Mouse (Mus musculus) monocyte, adult 5-6 weeks (primary cell): ENCODE data around the gene Lama5. TPM values are rescaled to one million over a fixed set of nuclear protein-coding genes. Genes with fewer than 3 reads are reported as not detected.
A peak's percentile ranks its signal among the peaks of the same experiment; 100 is the strongest.

Experiments used
- ATAC-seq: fragments of 153-309, 156-312 bp; replicated peaks from 2 replicates; pipeline ENCODE4 v1.8.0; 2017; ENCODE audit warnings: mild to moderate bottlenecking; ENCODE audit not compliant: low TSS enrichment, insufficient number of reproducible peaks, severe bottlenecking, poor library complexity, low FRiP score
- total RNA-seq: library from RNA; stranded (forward); fragments of 200-1000, 200-491, 200-594 nt; gene quantifications from 3 replicates; pipeline ENCODE4 v1.2.3, GENCODE M21; 2017

The Lama5 gene
- total RNA-seq, 1 experiment from 2014 or later: 0.29 TPM

DNA sequence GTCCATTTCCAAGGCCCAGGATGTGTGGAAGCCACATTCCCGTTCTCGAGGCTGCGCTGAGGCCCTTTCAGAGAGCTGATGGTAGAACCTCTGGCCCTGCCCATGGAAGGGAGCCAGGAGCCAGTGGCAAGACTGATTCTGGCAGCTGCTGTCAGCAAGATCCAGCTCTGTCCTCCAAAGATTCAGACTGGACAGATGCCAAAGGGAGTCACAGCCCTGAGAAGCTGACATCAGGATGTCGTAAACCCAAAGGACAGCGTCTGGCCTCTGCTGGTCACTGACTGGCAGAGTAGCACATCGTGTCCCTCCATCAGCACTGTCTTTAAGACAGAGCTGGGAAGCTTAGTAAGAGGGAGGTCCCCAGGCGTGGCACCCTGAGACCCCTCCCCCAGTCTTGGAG lies 2.9 kb upstream of the Lama5 start:
- ATAC-seq: no peak

GRCm38 (mm10) chr2:180228060-180228458 lies 2.4 kb upstream of the Lama5 start:
- no peak for ATAC-seq

GRCm38 (mm10) chr2:180227262-180228059 lies 1.8 kb upstream of the Lama5 start:
- ATAC-seq: peak; percentile 34; the same call in 1 of the 2 replicates

DNA sequence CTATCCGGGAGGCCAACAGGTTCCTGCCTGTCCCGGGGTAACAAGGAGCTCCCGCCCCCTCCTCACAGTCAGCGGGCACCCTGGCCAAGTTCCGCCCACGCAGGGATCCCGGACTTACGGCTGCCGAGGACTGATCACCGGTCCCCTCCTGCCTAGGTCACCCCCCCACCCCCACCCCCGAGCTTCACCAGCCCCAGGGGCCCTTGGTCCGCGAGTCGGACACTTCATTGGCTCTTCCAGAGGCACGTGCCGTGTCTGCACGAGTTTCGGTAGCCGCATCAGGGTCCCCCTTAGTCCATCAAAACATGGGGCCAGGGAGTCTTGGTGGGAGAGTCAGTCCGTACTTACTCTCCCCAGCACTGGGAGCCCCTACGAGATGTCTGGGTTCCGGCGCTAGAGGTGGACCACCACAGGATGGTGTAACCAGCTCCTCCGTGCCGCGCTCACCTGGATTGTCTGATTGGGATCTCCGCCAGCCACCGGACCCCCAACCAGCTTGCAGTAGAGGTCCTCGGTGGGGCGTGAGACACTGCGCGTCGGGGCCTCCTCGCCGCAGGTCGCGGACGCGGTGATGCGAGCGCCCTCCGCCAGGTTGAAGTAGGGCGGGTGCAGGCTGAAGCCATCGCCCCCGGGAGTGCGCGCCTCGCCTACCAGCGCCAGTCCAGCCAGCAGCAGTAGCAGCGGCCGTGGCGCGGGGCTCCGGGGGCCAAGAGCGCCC lies 456 bp downstream of the Lama5 start:
- no peak for ATAC-seq

DNA sequence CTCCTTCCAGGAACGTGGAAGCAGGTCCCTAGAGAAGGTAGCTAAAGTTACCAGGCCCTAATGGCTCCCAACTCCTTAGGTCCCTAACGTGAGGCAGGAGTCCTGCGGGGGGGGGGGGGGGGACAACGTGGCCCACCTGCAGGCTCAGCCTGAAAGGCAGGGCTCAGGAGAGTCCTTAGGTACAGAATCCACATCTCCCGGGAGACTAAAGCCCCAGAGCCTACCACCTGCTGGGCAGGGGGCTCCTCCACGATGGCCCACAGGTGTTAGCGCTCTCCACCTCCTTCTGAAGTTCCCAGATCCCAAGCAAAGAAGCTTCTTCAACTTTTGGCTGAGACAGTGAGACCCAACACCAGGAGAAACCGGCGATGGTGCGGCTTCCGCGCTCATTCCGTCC lies 1.0 kb downstream of the Lama5 start:
- ATAC-seq: no peak

DNA sequence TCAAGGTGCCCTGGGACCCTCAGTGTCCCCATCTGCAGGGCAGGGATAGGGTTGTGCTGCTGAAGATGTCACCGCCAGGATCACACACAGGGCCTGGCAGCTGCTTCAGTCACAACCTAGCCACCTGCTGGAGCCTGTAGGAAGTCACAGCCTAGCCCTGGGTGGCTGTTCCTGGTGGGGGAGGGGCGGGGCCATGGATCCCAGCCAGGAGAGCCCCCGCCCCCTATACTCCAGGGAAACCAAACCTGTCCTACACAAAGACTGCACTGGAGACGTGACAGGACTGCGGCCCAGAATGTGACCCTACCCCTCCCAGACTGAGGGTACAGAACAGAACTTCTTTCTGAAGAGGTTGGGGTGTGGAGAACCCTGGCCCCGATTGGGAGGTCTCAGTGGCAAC lies 3.4 kb downstream of the Lama5 start:
- no peak for ATAC-seq

GRCm38 (mm10) chr2:180221051-180221450 lies 4.6 kb downstream of the Lama5 start:
- no peak for ATAC-seq

DNA sequence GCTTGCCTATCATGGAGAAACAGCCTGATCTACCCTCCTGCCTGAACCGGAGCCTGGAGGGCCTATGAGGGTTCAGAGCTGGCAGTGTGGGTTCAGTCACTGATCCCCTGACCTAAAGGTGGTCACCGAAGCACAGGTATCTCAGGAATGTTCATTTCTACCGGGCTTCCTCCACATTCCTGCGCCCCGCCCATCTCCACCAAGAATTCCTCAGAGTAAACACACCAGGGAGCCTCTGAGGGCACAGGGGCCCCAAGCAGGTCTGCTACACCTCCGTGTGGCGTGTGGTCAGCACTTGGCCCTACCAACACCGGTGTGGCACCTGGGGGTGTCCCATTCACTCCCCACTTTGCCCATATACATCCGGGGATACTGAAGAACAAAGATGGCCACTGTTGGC lies 5.5 kb downstream of the Lama5 start:
- ATAC-seq: no peak

- no peak for ATAC-seq
Measured at GRCm38 (mm10) chr2:180219145-180219943, 6.3 kb downstream of the Lama5 start.

- no peak for ATAC-seq
Measured at GRCm38 (mm10) chr2:180218677-180219076, 7.0 kb downstream of the Lama5 start.

DNA sequence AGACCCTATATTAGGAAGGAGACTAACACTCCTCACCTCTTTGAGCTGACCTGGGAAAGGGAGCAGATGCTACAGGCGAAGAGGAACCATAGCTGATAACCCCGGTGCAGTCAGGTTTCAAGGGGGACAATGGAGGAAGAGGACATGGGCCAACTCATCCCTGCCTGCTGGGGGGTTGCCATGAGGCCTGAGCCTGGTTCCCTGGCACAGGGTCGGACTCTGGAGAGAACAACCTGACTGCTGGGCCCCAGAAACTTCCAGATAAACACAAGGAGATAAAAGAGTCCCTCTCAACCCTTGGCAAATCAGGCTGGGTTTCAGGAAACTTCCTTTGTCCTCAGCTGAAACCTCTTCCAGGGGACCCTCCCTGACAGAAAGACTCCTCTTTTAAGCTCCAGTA lies 7.4 kb downstream of the Lama5 start:
- no peak for ATAC-seq

DNA sequence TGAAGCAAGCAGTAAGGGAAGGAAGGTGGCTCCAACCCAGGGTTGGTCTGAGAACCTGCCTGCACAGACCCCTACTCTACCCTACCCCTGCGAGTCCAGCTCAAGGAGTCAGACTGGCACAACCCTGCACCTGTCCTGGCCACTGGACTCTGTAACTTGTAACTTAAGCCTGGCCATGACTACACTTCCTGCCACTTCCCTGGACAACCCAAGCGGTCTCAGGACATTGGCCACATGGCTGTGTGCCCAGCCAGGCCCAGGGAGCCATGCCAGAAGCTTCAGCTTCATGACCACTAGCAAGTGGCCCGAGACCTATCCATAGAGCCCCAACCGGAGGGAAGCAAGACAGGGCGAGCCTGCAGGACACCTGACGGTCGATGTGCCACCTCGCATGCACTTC lies 8.1 kb downstream of the Lama5 start:
- ATAC-seq: no peak

DNA sequence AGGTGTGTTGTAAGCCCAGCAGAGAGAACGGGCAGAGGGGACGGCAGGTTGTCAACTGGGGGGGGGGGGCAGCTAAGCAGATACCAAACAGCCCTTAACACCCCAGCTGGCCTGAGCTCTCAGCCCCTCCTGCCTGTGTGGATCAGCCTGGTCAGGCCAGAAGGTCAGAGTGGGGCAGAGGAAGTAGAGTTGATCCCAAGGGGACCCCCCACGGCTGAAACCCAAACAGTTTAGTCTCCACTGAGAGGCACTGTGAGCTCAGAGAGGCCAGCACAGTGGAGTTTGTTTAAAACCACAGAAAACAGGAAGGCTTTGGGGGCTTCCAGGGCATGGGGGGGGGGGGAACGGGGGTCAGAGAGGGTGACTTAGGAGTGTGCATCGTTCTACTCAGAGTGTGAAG lies 8.7 kb downstream of the Lama5 start:
- no peak for ATAC-seq

DNA sequence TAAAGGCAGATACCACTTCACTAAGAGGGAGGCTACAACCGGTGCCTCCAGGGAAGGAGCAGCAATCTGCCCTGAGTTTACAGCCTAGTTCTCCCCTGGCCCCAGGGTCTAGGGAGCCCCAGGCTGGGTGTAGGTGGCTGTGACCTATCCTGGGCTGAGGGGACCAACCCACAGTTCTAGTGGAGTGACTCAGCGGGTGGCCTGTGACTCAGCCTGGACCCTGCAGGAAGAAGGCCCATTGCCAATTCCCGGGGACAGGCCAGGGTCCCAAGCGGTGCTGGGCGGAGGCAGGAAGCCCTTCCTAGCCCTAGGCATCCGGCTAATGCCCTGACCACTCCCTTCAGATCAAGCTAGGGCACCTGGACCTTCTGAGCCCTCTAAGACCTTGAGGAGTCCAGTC lies 9.7 kb downstream of the Lama5 start:
- no peak for ATAC-seq

DNA sequence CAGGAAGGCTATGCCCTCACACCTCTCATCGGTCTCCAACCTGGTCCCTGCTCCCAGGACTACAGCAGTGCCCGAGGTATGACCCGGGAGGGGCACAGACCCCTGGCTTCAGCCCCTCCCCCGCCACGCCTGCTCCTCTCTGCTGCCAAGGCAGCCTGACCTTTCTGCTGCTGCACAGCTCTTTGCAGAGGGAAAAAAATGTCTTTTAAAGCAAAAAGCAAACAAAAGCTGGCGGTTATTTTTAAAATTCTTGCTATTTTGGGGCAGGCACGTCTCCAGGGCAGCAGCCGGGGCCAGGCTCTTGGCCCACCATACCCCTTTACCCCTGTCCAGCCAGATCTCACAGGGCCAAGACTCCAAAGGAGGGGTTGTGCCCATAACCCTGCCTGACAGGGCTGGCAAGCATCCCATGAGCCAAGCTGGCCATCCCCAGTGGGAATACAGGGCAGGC lies 10.6 kb downstream of the Lama5 start:
- no peak for ATAC-seq

- ATAC-seq: no peak
Measured at GRCm38 (mm10) chr2:180214352-180214978, 11.2 kb downstream of the Lama5 start.

DNA sequence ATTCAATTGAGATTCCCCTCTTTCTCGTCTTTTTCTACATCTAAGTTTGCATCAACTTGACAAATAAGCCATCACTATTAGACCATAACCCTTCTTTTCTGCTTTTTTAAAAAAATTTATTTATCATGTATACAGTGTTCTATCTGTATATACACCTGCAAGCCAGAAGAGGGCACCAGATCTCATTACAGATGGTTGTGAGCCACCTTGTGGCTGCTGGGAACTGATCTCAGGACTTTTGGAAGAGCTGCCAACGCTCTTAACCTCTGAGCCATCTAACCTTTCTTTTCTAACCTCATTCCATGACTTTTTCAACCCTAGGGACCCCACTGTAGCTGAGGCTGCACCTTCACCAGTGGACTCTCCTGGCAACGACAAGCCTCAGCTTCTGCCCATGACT lies 13.4 kb downstream of the Lama5 start:
- ATAC-seq: no peak

GRCm38 (mm10) chr2:180208976-180209375 lies 16.7 kb downstream of the Lama5 start:
- no peak for ATAC-seq

DNA sequence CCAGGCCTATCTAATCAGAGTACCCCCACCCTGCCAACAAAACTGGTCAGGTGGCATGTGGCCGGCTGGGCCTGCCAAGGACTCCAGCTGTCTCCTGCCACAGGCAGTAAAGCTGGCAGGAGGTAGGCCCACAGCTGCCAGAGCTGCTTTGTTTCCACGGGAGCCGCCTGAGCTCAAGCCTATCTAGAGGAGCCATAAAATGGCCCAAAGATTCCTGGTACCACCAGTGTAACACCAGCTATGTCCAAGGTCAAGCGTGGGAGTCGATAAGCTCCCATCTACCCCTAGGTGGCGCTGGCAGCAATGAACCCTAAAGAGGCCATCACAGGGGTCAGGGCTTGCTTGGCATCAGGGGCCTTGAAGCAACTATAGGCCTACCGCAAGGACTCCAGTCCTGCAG lies 17.8 kb downstream of the Lama5 start:
- no peak for ATAC-seq
